Mouse (Mus musculus): ENCODE data around the gene Ppdpf. TPM values are rescaled to one million over a fixed set of nuclear protein-coding genes. Genes with fewer than 3 reads are reported as not detected.
A peak's percentile ranks its signal among the peaks of the same experiment; 100 is the strongest.

The Ppdpf gene
- polyA plus RNA-seq, 2 experiments: 44.6 to 115 TPM

- 15% methylated on average over 2 of the region's 2 CpGs for WGBS (ENCODE audit: insufficient replicate concordance)
- peaks cover 6 to 15% of the 10 kb centered on the region in 2 experiments for H3K4me1 ChIP-seq (replicated peaks; ENCODE audit: control insufficient read depth in 2 of 2, insufficient read depth in 2 of 2, low read length in 1 of 2)
- H3K27ac ChIP-seq: no peak overlapping the region
- H3K27me3 ChIP-seq (ENCODE audit: control insufficient read depth, insufficient read depth, low read length): peaks cover 6% of the 10 kb centered on the region
- H3K4me3 ChIP-seq (ENCODE audit: insufficient read depth in 1 of 2, low read depth in 2 of 2, low read length in 2 of 2): no peak overlapping the region
- H3K36me3 ChIP-seq (replicated peaks; ENCODE audit: control insufficient read depth, insufficient read depth, low read depth): no peaks in the 10 kb centered on the region
- TF ChIP-seq EP300 (IDR thresholded peaks at IDR 0.05; ENCODE audit: low read depth) (no peak), CTCF (IDR thresholded peaks at IDR 0.05; ENCODE audit: low read depth) (no peak)
- ATAC-seq (ENCODE audit: insufficient read depth): no peak
- peak overlapping the region; percentile 49 for H3K4me2 ChIP-seq (ENCODE audit: low read depth)
- H3K9me3 ChIP-seq (ENCODE audit: control insufficient read depth, low read length): no peaks in the 10 kb centered on the region
- H3K9ac ChIP-seq (replicated peaks): no peak overlapping the region
- no peak for DNase-seq (ENCODE audit: low read depth in 3 of 3, low spot score in 3 of 3)
These were observed 33.3 kb downstream of the Ppdpf start for GRCm38 (mm10) chr2:181220361-181220760.

- H3K4me2 ChIP-seq (ENCODE audit: low read depth): no peak overlapping the region
- H3K36me3 ChIP-seq (replicated peaks; ENCODE audit: control insufficient read depth, insufficient read depth, low read depth): no peaks in the 10 kb centered on the region; the same call in 1 of the 2 replicates
- peaks cover 0 to 4% of the 10 kb centered on the region in 2 experiments; a peak in 2 of 4 replicates for H3K4me1 ChIP-seq (replicated peaks; ENCODE audit: control insufficient read depth in 2 of 2, insufficient read depth in 2 of 2, low read length in 1 of 2)
- DNase-seq (ENCODE audit: low read depth in 3 of 3, low spot score in 3 of 3) (no peak), ATAC-seq (ENCODE audit: insufficient read depth) (no peak)
- peaks cover 1% of the 10 kb centered on the region for H3K27me3 ChIP-seq (ENCODE audit: control insufficient read depth, insufficient read depth, low read length)
- H3K9me3 ChIP-seq (ENCODE audit: control insufficient read depth, low read length): no peaks in the 10 kb centered on the region
- no peak overlapping the region for H3K27ac ChIP-seq
- TF ChIP-seq CTCF (IDR thresholded peaks at IDR 0.05; ENCODE audit: low read depth) (no peak), EP300 (IDR thresholded peaks at IDR 0.05; ENCODE audit: low read depth) (no peak)
- H3K4me3 ChIP-seq (ENCODE audit: insufficient read depth in 1 of 2, low read depth in 2 of 2, low read length in 2 of 2): no peak overlapping the region
- H3K9ac ChIP-seq (replicated peaks): no peak overlapping the region
- WGBS (ENCODE audit: insufficient replicate concordance): 67% methylated on average over 2 of the region's 2 CpGs
These were observed 37.9 kb downstream of the Ppdpf start for GRCm38 (mm10) chr2:181224994-181225393.

GRCm38 (mm10) chr2:181227122-181227521, 40.1 kb downstream of the Ppdpf start:
- H3K4me1 ChIP-seq (replicated peaks; ENCODE audit: control insufficient read depth in 2 of 2, insufficient read depth in 2 of 2, low read length in 1 of 2): 0 out of 4 replicates have a peak, but pooled peaks cover 0 to 1% of the 10 kb centered on the region in 2 experiments
- H3K36me3 ChIP-seq (replicated peaks; ENCODE audit: control insufficient read depth, insufficient read depth, low read depth): no peaks in the 10 kb centered on the region; the same call in 1 of the 2 replicates
- ATAC-seq (ENCODE audit: insufficient read depth) (no peak), DNase-seq (ENCODE audit: low read depth in 3 of 3, low spot score in 3 of 3) (no peak)
- H3K9me3 ChIP-seq (ENCODE audit: control insufficient read depth, low read length): no peaks in the 10 kb centered on the region
- H3K27me3 ChIP-seq (ENCODE audit: control insufficient read depth, insufficient read depth, low read length): no peaks in the 10 kb centered on the region
- H3K4me3 ChIP-seq (ENCODE audit: insufficient read depth in 1 of 2, low read depth in 2 of 2, low read length in 2 of 2): no peak overlapping the region
- no peak overlapping the region for H3K27ac ChIP-seq
- 69% methylated on average over 3 of the region's 3 CpGs for WGBS (ENCODE audit: insufficient replicate concordance)
- H3K9ac ChIP-seq (replicated peaks): no peak overlapping the region
- no peak for TF ChIP-seq CTCF (IDR thresholded peaks at IDR 0.05; ENCODE audit: low read depth)
- no peak for TF ChIP-seq EP300 (IDR thresholded peaks at IDR 0.05; ENCODE audit: low read depth)
- H3K4me2 ChIP-seq (ENCODE audit: low read depth): no peak overlapping the region

GRCm38 (mm10) chr2:181228335-181228734, 41.3 kb downstream of the Ppdpf start:
- no peaks in the 10 kb centered on the region for H3K27me3 ChIP-seq (ENCODE audit: control insufficient read depth, insufficient read depth, low read length)
- 29% methylated on average over 1 of the region's 1 CpGs for WGBS (ENCODE audit: insufficient replicate concordance)
- TF ChIP-seq EP300 (IDR thresholded peaks at IDR 0.05; ENCODE audit: low read depth) (no peak), CTCF (IDR thresholded peaks at IDR 0.05; ENCODE audit: low read depth) (no peak)
- no peak overlapping the region for H3K4me2 ChIP-seq (ENCODE audit: low read depth)
- no peaks in the 10 kb centered on the region for H3K9me3 ChIP-seq (ENCODE audit: control insufficient read depth, low read length)
- H3K9ac ChIP-seq (replicated peaks): no peak overlapping the region
- H3K4me1 ChIP-seq (replicated peaks; ENCODE audit: control insufficient read depth in 2 of 2, insufficient read depth in 2 of 2, low read length in 1 of 2): 0 out of 4 replicates have a peak, but pooled peaks cover 0 to 1% of the 10 kb centered on the region in 2 experiments
- no peaks in the 10 kb centered on the region; the same call in 1 of the 2 replicates for H3K36me3 ChIP-seq (replicated peaks; ENCODE audit: control insufficient read depth, insufficient read depth, low read depth)
- no peak overlapping the region for H3K4me3 ChIP-seq (ENCODE audit: insufficient read depth in 1 of 2, low read depth in 2 of 2, low read length in 2 of 2)
- DNase-seq (ENCODE audit: low read depth in 3 of 3, low spot score in 3 of 3): no peak
- no peak for ATAC-seq (ENCODE audit: insufficient read depth)
- no peak overlapping the region for H3K27ac ChIP-seq

- Histone ChIP-seq H3K27me3 (ENCODE audit: control insufficient read depth, insufficient read depth, low read length) (no peaks in the 10 kb centered on the region), H3K36me3 (replicated peaks; ENCODE audit: control insufficient read depth, insufficient read depth, low read depth) (no peaks in the 10 kb centered on the region; the same call in 1 of the 2 replicates), H3K9ac (replicated peaks) (no peak overlapping the region), H3K4me1 (replicated peaks; ENCODE audit: control insufficient read depth in 2 of 2, insufficient read depth in 2 of 2, low read length in 1 of 2) (no peaks in the 10 kb centered on the region), H3K4me3 (ENCODE audit: insufficient read depth in 1 of 2, low read depth in 2 of 2, low read length in 2 of 2) (no peak overlapping the region), H3K27ac (no peak overlapping the region), H3K4me2 (ENCODE audit: low read depth) (no peak overlapping the region), H3K9me3 (ENCODE audit: control insufficient read depth, low read length) (no peaks in the 10 kb centered on the region)
- no peak for TF ChIP-seq EP300 (IDR thresholded peaks at IDR 0.05; ENCODE audit: low read depth)
- 82% methylated on average over 20 of the region's 20 CpGs for WGBS (ENCODE audit: insufficient replicate concordance)
- ATAC-seq (ENCODE audit: insufficient read depth): no peak
- DNase-seq (ENCODE audit: low read depth in 3 of 3, low spot score in 3 of 3): no peak
These were observed 44.1 kb downstream of the Ppdpf start for GRCm38 (mm10) chr2:181231171-181231570.

Data from liver, embryonic 14.5 days (tissue).